Mouse (Mus musculus): ENCODE measurements at regions not wholly inside any gene's neighbourhood (a gene's known extent, or its start where the extent isn't known, plus 50 kb on each side); places are given as distances from the start of the nearest gene placed in this dataset.
"Not testable (repeated sequence)": the region's sequence is repeated elsewhere in the genome, so short reads cannot be mapped to it uniquely, and the experiment has no call there.

- no peak for DNase-seq (ENCODE audit: low spot score)
These were observed 381.4 kb upstream of the Ptger4 start for GRCm38 (mm10) chr15:5625367-5625766.

GRCm38 (mm10) chr15:5646673-5647072 lies 402.7 kb upstream of the Ptger4 start:
- no peak for DNase-seq (ENCODE audit: low spot score)

GRCm38 (mm10) chr15:5658796-5659195 lies 414.8 kb upstream of the Ptger4 start:
- DNase-seq (ENCODE audit: low spot score): no peak

- no peak for DNase-seq (ENCODE audit: low spot score)
These were observed 416.8 kb upstream of the Ptger4 start for GRCm38 (mm10) chr15:5660819-5661218.

GRCm38 (mm10) chr15:5671781-5672180 lies 427.8 kb upstream of the Ptger4 start:
- no peak for DNase-seq (ENCODE audit: low spot score)

- no peak for DNase-seq (ENCODE audit: low spot score)
These were observed 432.7 kb upstream of the Ptger4 start for GRCm38 (mm10) chr15:5676704-5677103.

- no peak for DNase-seq (ENCODE audit: low spot score)
These were observed 449.8 kb upstream of the Ptger4 start for GRCm38 (mm10) chr15:5693810-5694209.

GRCm38 (mm10) chr15:5695015-5695414 lies 451.0 kb upstream of the Ptger4 start:
- DNase-seq (ENCODE audit: low spot score): no peak

GRCm38 (mm10) chr15:5708454-5708853 lies 464.5 kb upstream of the Ptger4 start:
- DNase-seq (ENCODE audit: low spot score): no peak

- DNase-seq (ENCODE audit: low spot score): no peak
These were observed 496.7 kb upstream of the Ptger4 start for GRCm38 (mm10) chr15:5740658-5741057.

GRCm38 (mm10) chr15:5743893-5744292 lies 499.9 kb upstream of the Ptger4 start:
- DNase-seq (ENCODE audit: low spot score): no peak

GRCm38 (mm10) chr15:5758690-5759089 lies 514.7 kb upstream of the Ptger4 start:
- no peak for DNase-seq (ENCODE audit: low spot score)

GRCm38 (mm10) chr15:5762216-5762615 lies 518.2 kb upstream of the Ptger4 start:
- DNase-seq (ENCODE audit: low spot score): no peak

GRCm38 (mm10) chr15:5777074-5777473 lies 522.5 kb upstream of the Dab2 start:
- DNase-seq (ENCODE audit: low spot score): no peak

- no peak for DNase-seq (ENCODE audit: low spot score)
These were observed 499.7 kb upstream of the Dab2 start for GRCm38 (mm10) chr15:5799917-5800316.

GRCm38 (mm10) chr15:5811154-5811732 lies 488.3 kb upstream of the Dab2 start:
- no peak for DNase-seq (ENCODE audit: low spot score)

- no peak for DNase-seq (ENCODE audit: low spot score)
These were observed 487.6 kb upstream of the Dab2 start for GRCm38 (mm10) chr15:5811958-5812357.

- DNase-seq (ENCODE audit: low spot score): no peak
These were observed 481.5 kb upstream of the Dab2 start for GRCm38 (mm10) chr15:5817901-5818576.

- no peak for DNase-seq (ENCODE audit: low spot score)
These were observed 459.6 kb upstream of the Dab2 start for GRCm38 (mm10) chr15:5839963-5840362.

GRCm38 (mm10) chr15:5841369-5842149 lies 458.0 kb upstream of the Dab2 start:
- DNase-seq (ENCODE audit: low spot score): not testable (repeated sequence)

GRCm38 (mm10) chr15:5846571-5846970 lies 453.0 kb upstream of the Dab2 start:
- DNase-seq (ENCODE audit: low spot score): no peak

GRCm38 (mm10) chr15:5847413-5848100 lies 452.0 kb upstream of the Dab2 start:
- no peak for DNase-seq (ENCODE audit: low spot score)

- no peak for DNase-seq (ENCODE audit: low spot score)
These were observed 447.1 kb upstream of the Dab2 start for GRCm38 (mm10) chr15:5852523-5852922.

All from retina, embryonic 14.5 days (tissue).